Mouse (Mus musculus) liver, postnatal 0 days (tissue): ENCODE data around the gene Patz1.

Experiments used
- CTCF ChIP-seq: sonication (generic); IDR thresholded peaks from 2 replicates; pipeline ENCODE4 v1.5.1; 2016; ENCODE audit warnings: antibody characterized with exemption, low read depth
- EP300 ChIP-seq: IDR thresholded peaks from 2 replicates; pipeline ENCODE4 v1.6.1; 2016; ENCODE audit warnings: antibody characterized with exemption, low read depth, mild to moderate bottlenecking

DNA sequence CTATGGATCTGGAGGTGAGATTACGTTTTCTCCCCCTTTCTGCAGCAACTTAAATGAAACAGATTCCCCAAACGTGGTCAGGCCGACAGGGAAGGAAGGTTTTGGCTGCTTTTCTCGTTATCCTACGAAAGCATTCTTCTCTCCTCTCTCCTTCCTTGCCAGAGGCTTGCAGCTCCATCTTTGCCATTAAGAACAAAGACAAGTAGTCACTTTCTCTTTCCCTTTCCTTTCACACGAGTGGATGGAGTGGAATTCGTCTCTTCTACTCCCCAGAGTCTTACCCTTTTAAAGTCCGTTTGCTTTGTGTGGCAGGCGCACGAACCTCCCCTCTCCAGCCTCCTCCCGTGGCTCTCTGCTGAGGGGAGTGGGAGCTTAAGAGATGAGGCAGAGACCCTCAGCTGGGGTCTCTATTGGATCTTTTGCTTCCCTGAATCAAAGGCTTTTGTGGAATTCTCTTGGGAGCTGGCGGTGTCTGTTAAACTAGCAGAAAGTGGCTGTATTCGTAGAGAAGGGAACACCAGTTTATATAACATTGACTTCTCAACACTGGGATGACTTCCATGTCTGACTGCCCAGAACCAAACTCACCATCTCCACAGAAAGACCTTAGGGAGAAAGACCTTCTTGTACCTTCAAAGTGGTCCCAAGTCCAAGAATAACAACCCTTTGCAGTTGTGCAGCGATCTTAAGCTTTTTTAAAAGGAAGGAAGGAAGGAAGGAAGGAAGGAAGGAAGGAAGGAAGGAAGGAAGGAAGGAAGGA, 42.5 kb downstream of the Patz1 start:
- TF ChIP-seq CTCF (no peak), EP300 (no peak)
